Mouse (Mus musculus) lung, embryonic 16.5 days (tissue): Measurements from ENCODE around the gene Prkd3. TPM values are rescaled to one million over a fixed set of nuclear protein-coding genes. Genes with fewer than 3 reads are reported as not detected.

Experiments used
- ATAC-seq: fragments of 200-750 bp; cut with Nextera tagmentation; 2 replicates; pipeline ENCODE4 v1.8.0; 2017; ENCODE audit warnings: low read depth, mild to moderate bottlenecking, moderate library complexity
- H3K27ac ChIP-seq: fragments of 300-500 bp; sonication (generic); 2 replicates; pipeline ENCODE4 v1.5.1; 2014; ENCODE audit warnings: mild to moderate bottlenecking, control low read depth, low read length
- H3K27me3 ChIP-seq: fragments of 300-500 bp; sonication (generic); 2 replicates; pipeline ENCODE4 v1.6.1; 2014; ENCODE audit warnings: low read depth, low read length, mixed read lengths; ENCODE audit not compliant: control insufficient read depth, insufficient read depth
- H3K36me3 ChIP-seq: fragments of 300-500 bp; sonication (generic); 2 replicates; pipeline ENCODE4 v1.6.1; 2014; ENCODE audit warnings: low read length; ENCODE audit not compliant: control insufficient read depth, insufficient read depth
- H3K4me1 ChIP-seq: fragments of 300-500 bp; sonication (generic); replicated peaks from 2 replicates; pipeline ENCODE4 v1.6.1; 2014; ENCODE audit warnings: low read length, mixed read lengths; ENCODE audit not compliant: control insufficient read depth, insufficient read depth
- H3K4me2 ChIP-seq: fragments of 300-500 bp; sonication (generic); 2 replicates; pipeline ENCODE4 v1.6.1; 2014; ENCODE audit warnings: low read depth, low read length, control low read depth
- H3K4me3 ChIP-seq: fragments of 300-500 bp; sonication (generic); 2 replicates; pipeline ENCODE4 v1.5.1; 2014; ENCODE audit warnings: mild to moderate bottlenecking, low read length, control low read depth
- H3K9ac ChIP-seq: fragments of 300-500 bp; sonication (generic); 2 replicates; pipeline ENCODE4 v1.6.1; 2014; ENCODE audit warnings: low read length, control low read depth
- H3K9me3 ChIP-seq: fragments of 300-500 bp; sonication (generic); 2 replicates; pipeline ENCODE4 v1.6.1; 2016; ENCODE audit warnings: low read length; ENCODE audit not compliant: control insufficient read depth
- WGBS: fragments of 180-500 bp; shearing (Covaris S2); extraction: QIAGEN DNeasy Blood & Tissue Kit; methylation state at CpG from one replicate; pipeline ENCODE4 v1.1.7; 2014; 5-methylcytosine and 5-hydroxymethylcytosine counted together
- polyA plus RNA-seq: library from polyadenylated mRNA; unstranded; fragments of >200 nt; fragmentation: Nextera tagmentation; extraction: Ambion mirVana; gene quantifications from 2 replicates; pipeline ENCODE4 v1.2.1, GENCODE M21; 2015

Gene Prkd3
- polyA plus RNA-seq, 1 experiment from 2014 or later: 43.6 TPM

GRCm38 (mm10) chr17:79051606-79052005 is 31.0 kb upstream of the Prkd3 start, which contains the start of gene Qpct:
Gene Qpct, plus strand, starts transcription at chr17:79051906.
- ATAC-seq: no peak
- peaks cover 5% of the 10 kb centered on the region; the same call in 1 of the 2 replicates for H3K4me1 ChIP-seq
- 63% methylated on average over 4 of the region's 4 CpGs for WGBS
- H3K4me2 ChIP-seq: peak within 1 kb of the TSS; percentile 97
- H3K27ac ChIP-seq: no peak within 1 kb of the TSS
- peak within 1 kb of the TSS; percentile 64 for H3K9ac ChIP-seq
- H3K4me3 ChIP-seq: peak within 1 kb of the TSS; percentile 66
- H3K9me3 ChIP-seq: no peaks in the 10 kb centered on the region
- H3K27me3 ChIP-seq: no peaks in the 10 kb centered on the region; the same call in 1 of the 2 replicates
- no peaks in the 10 kb centered on the region for H3K36me3 ChIP-seq

- Histone ChIP-seq H3K27me3 (no peaks in the 10 kb centered on the region), H3K9ac (no peak overlapping the region), H3K36me3 (no peaks in the 10 kb centered on the region), H3K4me3 (no peak overlapping the region), H3K9me3 (no peaks in the 10 kb centered on the region), H3K4me1 (no peaks in the 10 kb centered on the region), H3K27ac (no peak overlapping the region), H3K4me2 (no peak overlapping the region)
- ATAC-seq: no peak
- WGBS: 100% methylated on average over 2 of the region's 2 CpGs
Measured at GRCm38 (mm10) chr17:79043705-79044104, 23.1 kb upstream of the Prkd3 start.

GRCm38 (mm10) chr17:79039660-79040059 is 19.0 kb upstream of the Prkd3 start:
- H3K4me3 ChIP-seq: no peak overlapping the region
- H3K4me1 ChIP-seq: no peaks in the 10 kb centered on the region
- H3K9ac ChIP-seq: no peak overlapping the region
- no peak for ATAC-seq
- no peaks in the 10 kb centered on the region for H3K36me3 ChIP-seq
- H3K4me2 ChIP-seq: no peak overlapping the region
- no peaks in the 10 kb centered on the region for H3K9me3 ChIP-seq
- no peaks in the 10 kb centered on the region for H3K27me3 ChIP-seq
- no peak overlapping the region for H3K27ac ChIP-seq

GRCm38 (mm10) chr17:79032782-79033181 is 12.2 kb upstream of the Prkd3 start:
- Histone ChIP-seq H3K36me3 (no peaks in the 10 kb centered on the region), H3K9me3 (no peaks in the 10 kb centered on the region), H3K27me3 (no peaks in the 10 kb centered on the region), H3K4me2 (no peak overlapping the region), H3K9ac (no peak overlapping the region), H3K4me3 (no peak overlapping the region), H3K27ac (no peak overlapping the region), H3K4me1 (no peaks in the 10 kb centered on the region)
- no peak for ATAC-seq
- WGBS: 72% methylated on average over 4 of the region's 4 CpGs

- Histone ChIP-seq H3K9ac (no peak overlapping the region), H3K9me3 (no peaks in the 10 kb centered on the region), H3K27me3 (no peaks in the 10 kb centered on the region), H3K4me3 (no peak overlapping the region), H3K4me1 (no peaks in the 10 kb centered on the region), H3K4me2 (no peak overlapping the region), H3K36me3 (no peaks in the 10 kb centered on the region), H3K27ac (no peak overlapping the region)
- no peak for ATAC-seq
- 79% methylated on average over 5 of the region's 5 CpGs for WGBS
Measured at GRCm38 (mm10) chr17:79031569-79031968, 11.0 kb upstream of the Prkd3 start.

GRCm38 (mm10) chr17:79029226-79029625 is 8.6 kb upstream of the Prkd3 start:
- Histone ChIP-seq H3K27me3 (no peaks in the 10 kb centered on the region), H3K4me2 (no peak overlapping the region), H3K36me3 (no peaks in the 10 kb centered on the region), H3K9ac (no peak overlapping the region), H3K4me1 (no peaks in the 10 kb centered on the region), H3K27ac (no peak overlapping the region), H3K9me3 (no peaks in the 10 kb centered on the region), H3K4me3 (no peak overlapping the region)
- ATAC-seq: no peak
- WGBS: 70% methylated on average over 3 of the region's 3 CpGs

- 60% methylated on average over 4 of the region's 4 CpGs for WGBS
- no peak overlapping the region for H3K9ac ChIP-seq
- no peaks in the 10 kb centered on the region; the same call in 1 of the 2 replicates for H3K4me1 ChIP-seq
- no peaks in the 10 kb centered on the region for H3K9me3 ChIP-seq
- no peaks in the 10 kb centered on the region for H3K36me3 ChIP-seq
- no peak overlapping the region for H3K27ac ChIP-seq
- H3K4me3 ChIP-seq: no peak overlapping the region
- no peak overlapping the region for H3K4me2 ChIP-seq
- H3K27me3 ChIP-seq: no peaks in the 10 kb centered on the region
- no peak for ATAC-seq
Measured at GRCm38 (mm10) chr17:79024544-79024943, 3.9 kb upstream of the Prkd3 start.

GRCm38 (mm10) chr17:79022746-79023145 is 2.1 kb upstream of the Prkd3 start:
- Histone ChIP-seq H3K4me1 (peaks cover 14% of the 10 kb centered on the region), H3K4me3 (no peak overlapping the region), H3K9me3 (no peaks in the 10 kb centered on the region), H3K27me3 (no peaks in the 10 kb centered on the region), H3K9ac (no peak overlapping the region), H3K36me3 (no peaks in the 10 kb centered on the region), H3K27ac (no peak overlapping the region), H3K4me2 (no peak overlapping the region)
- WGBS: 41% methylated on average over 3 of the region's 3 CpGs
- no peak for ATAC-seq

- 3% methylated on average over 24 of the region's 24 CpGs for WGBS
- ATAC-seq: no peak; the same call in 1 of the 2 replicates
Measured at GRCm38 (mm10) chr17:79020984-79021335, 344 bp upstream of the Prkd3 start.

GRCm38 (mm10) chr17:79019726-79020207 is 849 bp downstream of the Prkd3 start:
- Histone ChIP-seq H3K9ac (peak overlapping the region; percentile 96), H3K36me3 (no peaks in the 10 kb centered on the region), H3K4me2 (peak overlapping the region; percentile 86), H3K27ac (peak overlapping the region; percentile 88), H3K4me3 (peak overlapping the region; percentile 92), H3K9me3 (no peaks in the 10 kb centered on the region), H3K27me3 (no peaks in the 10 kb centered on the region), H3K4me1 (peaks cover 18% of the 10 kb centered on the region)
- under 1% methylated on average over 18 of the region's 18 CpGs for WGBS
- ATAC-seq: no peak

More at GRCm38 (mm10) chr17:79020984-79021335, 344 bp upstream of the Prkd3 start:
- Histone ChIP-seq H3K4me2 (peak overlapping the region; percentile 86), H3K4me3 (peak overlapping the region; percentile 92), H3K4me1 (peaks cover 18% of the 10 kb centered on the region), H3K27ac (no peak overlapping the region), H3K9ac (peak overlapping the region; percentile 96), H3K27me3 (no peaks in the 10 kb centered on the region), H3K9me3 (no peaks in the 10 kb centered on the region), H3K36me3 (no peaks in the 10 kb centered on the region)
